Mouse (Mus musculus) cortical plate, adult 2 months (tissue): Measurements from ENCODE around the gene Olfr213.

Experiments
- CTCF ChIP-seq: fragments of 200-500 bp; IDR thresholded peaks from 2 replicates; pipeline ENCODE4 v1.5.1; 2011; ENCODE audit warnings: mild to moderate bottlenecking, control low read depth, low read length; ENCODE audit not compliant: insufficient read depth; ENCODE audit errors: extremely low read depth
- POLR2A ChIP-seq: fragments of 200-500 bp; IDR thresholded peaks from 2 replicates; pipeline ENCODE4 v1.6.1; 2011; ENCODE audit warnings: mild to moderate bottlenecking, low read length, control low read depth; ENCODE audit not compliant: insufficient read depth; ENCODE audit errors: extremely low read depth

DNA sequence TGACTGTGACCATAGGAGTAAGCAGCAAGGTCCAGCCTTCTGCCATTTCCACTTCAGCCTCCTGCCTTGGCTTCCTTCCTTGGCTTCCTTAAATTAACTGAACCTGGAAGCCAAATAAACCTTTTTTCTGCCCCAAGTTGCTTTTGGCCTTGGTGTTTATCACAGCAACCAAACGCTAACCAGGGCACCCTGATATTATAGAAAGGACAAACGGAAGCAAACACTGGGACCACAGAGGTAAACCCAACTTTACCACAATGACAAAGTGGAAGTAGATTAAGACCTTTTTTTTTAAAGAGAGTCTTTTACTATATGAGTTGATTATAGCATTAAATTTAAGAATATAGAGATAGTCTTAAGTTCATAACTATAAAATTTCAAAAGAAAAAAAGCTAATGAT lies 4.2 kb downstream of the Olfr213 start:
- no peak for TF ChIP-seq CTCF
- no peak for TF ChIP-seq POLR2A
